ENCODE assay signal across 12 mouse cellular contexts in the genomic region with DNA sequence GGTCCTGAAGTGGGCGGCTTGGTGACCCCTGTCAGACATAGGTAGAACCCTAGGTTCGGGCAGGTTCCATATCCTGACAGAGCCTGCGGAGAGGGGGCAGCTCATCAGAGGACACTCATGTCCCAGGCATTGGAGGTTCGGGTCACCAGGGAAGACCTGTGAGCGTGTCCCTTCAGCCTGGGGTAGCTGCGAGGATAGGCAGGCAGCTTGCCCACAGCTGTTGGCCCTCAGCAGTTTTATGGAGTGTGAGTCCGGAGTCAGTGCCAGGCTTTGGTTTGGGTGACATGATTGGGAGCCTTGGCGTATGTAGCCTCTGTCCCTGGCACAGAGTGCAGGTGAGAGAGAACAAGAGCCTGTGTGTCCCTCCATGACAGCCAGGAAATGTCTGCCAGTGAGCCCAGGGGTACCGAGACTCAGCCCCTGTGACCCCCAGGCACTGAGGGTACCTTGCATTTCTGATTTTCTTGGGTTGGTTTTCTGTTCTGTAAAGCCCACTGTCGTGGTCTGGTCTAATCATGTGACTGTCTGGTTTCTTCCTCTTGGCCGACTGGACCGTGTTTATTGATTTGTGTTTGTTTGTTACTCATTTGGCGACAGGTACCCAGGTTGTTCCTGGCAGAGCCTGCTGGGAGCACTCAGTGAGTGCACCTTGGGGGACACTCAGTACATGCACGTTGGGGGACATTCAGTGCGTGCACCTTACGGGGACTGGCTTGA. TPM values are rescaled to one million over a fixed set of nuclear protein-coding genes. Genes with fewer than 3 reads are reported as not detected.
A peak's percentile ranks its signal among the peaks of the same experiment; 100 is the strongest.
DNase-seq lines count a peak whose midpoint lies in the region; ATAC-seq and TF ChIP-seq lines count a peak whose summit lies in the region.
"Had no signal": no experiment of that assay in that cellular context is flagged by ENCODE, and none has a peak within 500 bp of the region (broad histone marks: within the 10 kb centered on the region; RNA-seq: fewer than 3 reads in every experiment).

No protein-coding gene starts in this region.

- no peak overlapping the region for H3K27ac ChIP-seq in heart, embryonic 10.5 days
- H3K27ac ChIP-seq in spleen, adult 2 months (ENCODE audit: insufficient read depth, low read length): no peak overlapping the region
- H3K27ac ChIP-seq in heart, embryonic 12.5 days (ENCODE audit: poor library complexity, severe bottlenecking): no peak overlapping the region
- H3K27ac ChIP-seq in midbrain, embryonic 11.5 days (ENCODE audit: low read depth, low read length): no peak overlapping the region

- H3K4me1 ChIP-seq in heart, embryonic 10.5 days: peaks cover 57% of the 10 kb centered on the region
- H3K4me1 ChIP-seq in spleen, adult 2 months (ENCODE audit: control insufficient read depth, insufficient read depth, insufficient read length): peaks cover 58% of the 10 kb centered on the region; the same call in 1 of the 2 replicates
- peaks cover 59% of the 10 kb centered on the region for H3K4me1 ChIP-seq in heart, embryonic 12.5 days (replicated peaks)
- peaks cover 4% of the 10 kb centered on the region for H3K4me1 ChIP-seq in midbrain, embryonic 11.5 days (ENCODE audit: control insufficient read depth, insufficient read depth, low read length)

- no peaks in the 10 kb centered on the region for H3K27me3 ChIP-seq in heart, embryonic 10.5 days (ENCODE audit: insufficient read depth, poor library complexity, severe bottlenecking)
- H3K27me3 ChIP-seq in spleen, adult 2 months (ENCODE audit: control insufficient read depth, insufficient read depth, low read length): no peaks in the 10 kb centered on the region
- no peaks in the 10 kb centered on the region for H3K27me3 ChIP-seq in heart, embryonic 12.5 days (replicated peaks)
- no peaks in the 10 kb centered on the region for H3K27me3 ChIP-seq in midbrain, embryonic 11.5 days (ENCODE audit: control insufficient read depth, insufficient read depth, low read length)

- WGBS in heart, embryonic 10.5 days: 87% methylated on average over 16 of the region's 16 CpGs
- WGBS in spleen, adult 2 months: 86% methylated on average over 16 of the region's 16 CpGs
- WGBS in heart, embryonic 12.5 days: 82% methylated on average over 16 of the region's 16 CpGs
- 93% methylated on average over 16 of the region's 16 CpGs for WGBS in midbrain, embryonic 11.5 days

- no peak overlapping the region for H3K4me3 ChIP-seq in heart, embryonic 10.5 days
- peak overlapping the region; percentile 4; the same call in 1 of the 2 replicates for H3K4me3 ChIP-seq in spleen, adult 2 months (ENCODE audit: extremely low read depth, insufficient read depth, insufficient read length)
- H3K4me3 ChIP-seq in heart, embryonic 12.5 days: no peak overlapping the region; the same call in 1 of the 2 replicates
- no peak overlapping the region for H3K4me3 ChIP-seq in midbrain, embryonic 11.5 days (ENCODE audit: low read depth, low read length)

- no peak for ATAC-seq in heart, embryonic 12.5 days (ENCODE audit: insufficient number of reproducible peaks, low FRiP score)
- no peak for ATAC-seq in midbrain, embryonic 11.5 days (ENCODE audit: low FRiP score)
- ATAC-seq: activated CD4-positive, CD25-positive, alpha-beta regulatory T cell, adult 4 months; forebrain, postnatal 0 days had no signal

- H3K9ac ChIP-seq in heart, embryonic 12.5 days: no peak overlapping the region
- H3K9ac ChIP-seq in midbrain, embryonic 11.5 days (ENCODE audit: low read length): no peak overlapping the region
- H3K9ac ChIP-seq: forebrain, postnatal 0 days had no signal

- H3K36me3 ChIP-seq in heart, embryonic 10.5 days: no peaks in the 10 kb centered on the region
- no peaks in the 10 kb centered on the region for H3K36me3 ChIP-seq in spleen, adult 2 months (ENCODE audit: control insufficient read depth, insufficient read depth, low read length)
- H3K36me3 ChIP-seq in heart, embryonic 12.5 days: no peaks in the 10 kb centered on the region
- H3K36me3 ChIP-seq in midbrain, embryonic 11.5 days (ENCODE audit: control insufficient read depth, insufficient read depth, low read length): no peaks in the 10 kb centered on the region

- H3K4me2 ChIP-seq in heart, embryonic 12.5 days: peak overlapping the region; percentile 26; the same call in 1 of the 2 replicates
- no peak overlapping the region for H3K4me2 ChIP-seq in midbrain, embryonic 11.5 days

- no peak for TF ChIP-seq CTCF in spleen, adult 2 months (IDR thresholded peaks at IDR 0.05; ENCODE audit: extremely low read depth, insufficient read depth, insufficient read length, insufficient replicate concordance)

- DNase-seq in heart, adult 8-10 months (ENCODE audit: low spot score): peak; percentile 68
- DNase-seq in heart, embryonic 10.5 days (ENCODE audit: low spot score): no peak
- DNase-seq in spleen, adult 2 months (ENCODE audit: low read depth in 1 of 2, low spot score in 2 of 2): no peak
- DNase-seq in spleen, postnatal 4 days (ENCODE audit: low spot score in 2 of 2): no peak
- no peak for DNase-seq in thymus, postnatal 25 days
- DNase-seq in spleen, adult 18-20 months: no peak
- DNase-seq in midbrain, embryonic 11.5 days (ENCODE audit: low spot score, missing footprints): no peak
- DNase-seq: forebrain, postnatal 0 days; kidney, adult 11 months; midbrain, embryonic 14.5 days had no signal

- no peak for TF ChIP-seq POLR2A in spleen, adult 2 months (IDR thresholded peaks at IDR 0.05; ENCODE audit: low read depth, low read length)

- H3K9me3 ChIP-seq in heart, embryonic 10.5 days: no peaks in the 10 kb centered on the region
- no peaks in the 10 kb centered on the region for H3K9me3 ChIP-seq in heart, embryonic 12.5 days (replicated peaks)
- no peaks in the 10 kb centered on the region for H3K9me3 ChIP-seq in midbrain, embryonic 11.5 days (ENCODE audit: control insufficient read depth, low read length)

RNA-seq across cellular contexts. Expression of a gene that starts 13.5 kb away (rescaled TPM):
- total RNA-seq in heart, adult 8-10 months (2022): 10 to 100 TPM; 32.2 to 47.1 (median 37.1) TPM
- 34.1 and 41.2 TPM in 2 replicates for polyA plus RNA-seq in heart, embryonic 10.5 days (2016; fragmentation: Nextera tagmentation; extraction: Ambion mirVana)
- polyA plus RNA-seq in spleen, adult 2 months (2012; rRNA removed): 102 and 108 TPM in 2 replicates
- 34.4 and 36.4 TPM in 2 replicates for polyA plus RNA-seq in heart, embryonic 12.5 days (2016; fragmentation: Nextera tagmentation; extraction: Ambion mirVana)
- polyA plus RNA-seq in midbrain, embryonic 11.5 days (2014; fragmentation: Nextera tagmentation; extraction: Ambion mirVana): 29.3 and 33.5 TPM in 2 replicates

RNA-seq across cellular contexts. Expression of a gene that starts 34.4 kb away (rescaled TPM):
- 1 to 10 TPM; 2.0 to 3.4 (median 2.7) TPM for total RNA-seq in heart, adult 8-10 months (2022)
- polyA plus RNA-seq in heart, embryonic 10.5 days (2016; fragmentation: Nextera tagmentation; extraction: Ambion mirVana): not detected in 2 replicates
- polyA plus RNA-seq in spleen, adult 2 months (2012; rRNA removed): 0.25 and 0.46 TPM in 2 replicates
- 0.46 and 0.67 TPM in 2 replicates for polyA plus RNA-seq in heart, embryonic 12.5 days (2016; fragmentation: Nextera tagmentation; extraction: Ambion mirVana)
- 0.29 and 0.84 TPM in 2 replicates for polyA plus RNA-seq in midbrain, embryonic 11.5 days (2014; fragmentation: Nextera tagmentation; extraction: Ambion mirVana)
- polyA plus RNA-seq: activated CD4-positive, CD25-positive, alpha-beta regulatory T cell, adult 4 months had no signal

RNA-seq across cellular contexts. Expression of a gene that starts 36.2 kb away (rescaled TPM):
- 10 to 100 TPM; 17.0 to 19.1 (median 18.4) TPM for total RNA-seq in heart, adult 8-10 months (2022)
- 26.4 and 26.9 TPM in 2 replicates for polyA plus RNA-seq in heart, embryonic 10.5 days (2016; fragmentation: Nextera tagmentation; extraction: Ambion mirVana)
- polyA plus RNA-seq in spleen, adult 2 months (2012; rRNA removed): 29.8 and 36.5 TPM in 2 replicates
- polyA plus RNA-seq in heart, embryonic 12.5 days (2016; fragmentation: Nextera tagmentation; extraction: Ambion mirVana): 21.6 and 22.3 TPM in 2 replicates
- polyA plus RNA-seq in midbrain, embryonic 11.5 days (2014; fragmentation: Nextera tagmentation; extraction: Ambion mirVana): 22.1 and 25.8 TPM in 2 replicates

RNA-seq across cellular contexts. Expression of a gene that starts 37.7 kb away (rescaled TPM):
- total RNA-seq in heart, adult 8-10 months (2022): 10 to 100 TPM in 1 of 4 experiments, 1 to 10 TPM in 3; 7.6 to 10.4 (median 8.5) TPM
- polyA plus RNA-seq in heart, embryonic 10.5 days (2016; fragmentation: Nextera tagmentation; extraction: Ambion mirVana): 0.20 TPM in 1 of 2 replicates, not detected in the other
- polyA plus RNA-seq in spleen, adult 2 months (2012; rRNA removed): 1.5 and 2.6 TPM in 2 replicates
- polyA plus RNA-seq in heart, embryonic 12.5 days (2016; fragmentation: Nextera tagmentation; extraction: Ambion mirVana): 0.57 and 0.64 TPM in 2 replicates
- 0.52 and 2.0 TPM in 2 replicates for polyA plus RNA-seq in midbrain, embryonic 11.5 days (2014; fragmentation: Nextera tagmentation; extraction: Ambion mirVana)
- total RNA-seq: forebrain, postnatal 0 days had no signal
- polyA plus RNA-seq: activated CD4-positive, CD25-positive, alpha-beta regulatory T cell, adult 4 months had no signal

RNA-seq across cellular contexts. Expression of a gene that starts 52.9 kb away (rescaled TPM):
- 1 to 10 TPM; 7.8 to 9.4 (median 8.3) TPM for total RNA-seq in heart, adult 8-10 months (2022)
- polyA plus RNA-seq in heart, embryonic 10.5 days (2016; fragmentation: Nextera tagmentation; extraction: Ambion mirVana): 26.7 and 40.5 TPM in 2 replicates
- 30.8 and 33.6 TPM in 2 replicates for polyA plus RNA-seq in spleen, adult 2 months (2012; rRNA removed)
- 23.8 and 25.2 TPM in 2 replicates for polyA plus RNA-seq in heart, embryonic 12.5 days (2016; fragmentation: Nextera tagmentation; extraction: Ambion mirVana)
- 46.0 and 46.8 TPM in 2 replicates for polyA plus RNA-seq in midbrain, embryonic 11.5 days (2014; fragmentation: Nextera tagmentation; extraction: Ambion mirVana)
